Mouse (Mus musculus) retina, embryonic 14.5 days (tissue): ENCODE data around the gene Sema3e.

ENCODE experiments used
- DNase-seq: peaks from one replicate; pipeline ENCODE4 v3.0.0-alpha.2; 2015; ENCODE audit warnings: low spot score

The Sema3e gene

DNA sequence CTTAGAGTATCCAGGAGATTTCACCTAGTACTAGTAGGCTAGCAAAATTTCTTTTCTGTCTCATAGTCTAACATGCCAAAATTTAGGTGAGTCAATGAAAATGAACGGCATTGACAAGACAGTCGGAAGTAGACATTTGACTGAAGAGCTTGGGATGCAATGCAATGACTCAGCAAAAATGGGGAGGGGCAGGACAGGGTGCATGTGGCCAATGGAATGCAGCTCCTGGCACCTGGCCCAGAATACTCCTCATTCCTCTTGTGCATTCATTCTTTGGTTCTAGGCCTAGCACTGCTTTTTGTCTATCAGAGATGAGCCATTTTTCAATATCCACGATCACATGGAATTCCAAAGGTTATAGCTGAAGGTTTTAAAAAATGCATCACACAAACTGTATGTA is 48.1 kb downstream of the Sema3e start:
- DNase-seq = no peak

DNA sequence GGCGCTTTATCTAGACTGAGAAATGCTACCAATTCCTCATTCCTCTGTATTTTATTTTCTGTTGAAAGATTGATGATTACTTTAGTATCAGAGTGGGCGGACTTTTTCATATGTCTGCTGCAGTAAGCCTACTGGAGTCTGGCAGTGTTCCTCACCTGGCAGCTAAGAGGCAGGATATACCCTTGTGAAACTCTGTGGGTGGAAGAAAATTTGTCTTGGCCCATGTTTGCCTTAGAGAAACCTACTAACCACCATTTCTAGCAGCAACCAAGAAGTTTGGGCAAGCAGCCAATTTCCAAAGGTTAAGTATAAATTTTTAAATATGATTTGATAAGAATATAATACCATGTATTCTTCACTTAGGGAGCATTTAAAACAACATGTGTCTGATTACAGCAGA is 63.0 kb downstream of the Sema3e start:
- no peak for DNase-seq

DNA sequence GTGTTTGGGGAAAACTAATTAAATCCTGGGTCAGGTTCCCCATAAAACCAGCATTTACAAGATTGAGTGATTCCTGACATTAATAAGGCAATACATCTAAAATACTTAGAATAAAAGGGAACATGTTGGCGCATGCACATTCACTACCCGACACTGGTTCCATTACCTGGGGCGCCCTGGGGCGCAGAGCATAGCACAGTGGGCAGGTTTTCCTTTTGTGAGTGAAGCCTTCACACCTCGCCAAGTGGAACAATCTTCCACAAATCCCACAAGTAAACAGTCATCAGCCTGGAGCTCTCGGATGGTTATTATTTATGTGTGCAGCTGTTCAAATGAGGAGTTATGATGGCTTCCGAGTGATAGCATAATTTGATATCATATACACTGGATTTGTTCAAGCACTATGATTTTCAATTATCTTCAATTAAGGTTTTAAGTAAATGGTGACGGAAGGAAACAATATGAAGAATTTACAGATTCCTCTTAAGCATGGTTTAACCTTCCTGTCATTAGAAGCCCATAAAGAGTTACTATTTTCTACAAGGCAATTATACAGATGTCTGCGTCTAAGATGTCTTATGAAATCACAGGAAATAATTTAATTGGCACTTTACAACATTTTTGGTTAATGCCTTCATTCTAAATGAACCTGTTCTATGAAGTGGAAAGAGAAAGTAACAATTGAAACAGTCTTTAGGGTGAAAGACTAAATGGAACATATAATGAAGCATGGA is 65.0 kb downstream of the Sema3e start:
- no peak for DNase-seq

DNA sequence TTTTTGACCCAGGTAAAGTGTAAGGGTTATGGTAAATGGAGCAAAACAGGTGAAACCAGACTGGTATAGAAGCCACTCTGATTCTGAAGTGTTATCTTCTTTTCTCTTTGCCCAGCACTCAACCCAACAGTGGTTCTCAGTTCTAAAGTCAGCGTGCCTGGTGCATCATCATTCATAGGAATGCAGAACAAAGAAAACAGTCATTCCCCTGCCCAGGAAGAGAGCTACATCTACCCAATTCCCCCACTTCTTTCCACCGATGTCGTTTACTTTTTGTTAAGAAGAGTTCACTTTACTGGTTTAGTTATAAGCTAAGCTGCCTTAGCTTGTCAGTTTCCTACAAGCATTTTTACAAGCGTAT is 65.5 kb downstream of the Sema3e start:
- DNase-seq = no peak

DNA sequence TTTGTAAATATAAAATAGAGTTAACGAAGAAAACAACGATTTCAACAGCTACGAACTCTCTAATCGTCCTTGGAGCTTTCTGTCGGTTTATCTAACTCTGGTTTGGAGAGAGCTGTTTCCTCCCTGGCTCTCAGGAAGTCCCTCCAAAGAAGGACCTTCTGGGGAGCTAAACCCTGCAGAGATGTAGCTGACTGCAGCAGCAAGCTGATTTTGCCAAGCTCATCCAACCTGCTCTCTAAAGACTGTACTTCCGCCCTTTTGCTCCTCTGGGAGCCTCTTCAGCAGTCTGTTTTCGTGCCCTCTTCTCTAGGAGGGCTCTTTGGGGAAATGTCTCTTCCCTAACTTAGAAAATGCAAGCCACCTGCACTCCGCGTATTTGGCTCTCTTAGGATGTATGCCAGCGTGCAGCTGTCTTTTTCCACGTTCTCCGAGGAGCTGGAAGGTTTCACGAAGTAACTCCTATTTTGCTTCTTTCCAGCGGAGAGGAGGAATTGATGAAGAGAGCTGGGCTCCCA is 67.2 kb downstream of the Sema3e start:
- DNase-seq = no peak

DNA sequence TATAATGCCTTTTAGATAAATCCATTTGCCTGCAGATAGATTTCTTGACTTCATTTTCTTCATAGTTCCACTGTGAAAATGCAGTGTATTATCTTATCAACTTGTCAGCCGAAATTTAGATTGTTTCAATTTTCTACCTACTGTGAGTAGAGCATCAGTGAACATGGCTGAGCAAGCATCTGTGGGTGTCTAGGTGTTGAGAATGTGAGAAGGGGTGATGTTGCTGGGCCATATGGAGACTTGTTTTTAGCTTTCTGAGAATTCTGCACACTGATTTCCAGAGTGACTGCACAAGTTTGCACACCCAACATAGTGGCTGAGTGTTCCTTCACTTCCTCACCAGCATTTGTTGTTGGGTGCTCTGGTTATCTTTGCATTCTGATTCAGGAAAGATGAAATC is 71.1 kb downstream of the Sema3e start:
- DNase-seq = no peak

DNA sequence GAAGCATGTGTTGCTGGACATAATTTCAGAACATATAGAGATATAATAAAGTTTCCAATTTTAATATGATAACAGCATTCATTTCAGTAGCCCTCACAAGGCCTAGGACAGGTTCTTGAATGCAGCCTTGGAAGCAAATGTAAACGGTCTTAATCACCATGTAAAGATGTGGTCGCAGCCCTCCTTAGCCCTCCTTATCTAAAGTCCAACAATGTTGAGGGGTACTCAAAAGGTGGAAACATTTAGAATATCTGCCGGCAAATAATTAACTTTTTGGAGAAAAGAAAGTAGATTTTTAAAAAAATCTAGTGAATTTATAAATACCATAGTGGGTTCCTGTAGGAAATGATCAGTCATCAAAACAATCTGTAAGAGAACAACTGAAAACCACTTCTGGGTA is 73.6 kb downstream of the Sema3e start:
- DNase-seq = no peak

DNA sequence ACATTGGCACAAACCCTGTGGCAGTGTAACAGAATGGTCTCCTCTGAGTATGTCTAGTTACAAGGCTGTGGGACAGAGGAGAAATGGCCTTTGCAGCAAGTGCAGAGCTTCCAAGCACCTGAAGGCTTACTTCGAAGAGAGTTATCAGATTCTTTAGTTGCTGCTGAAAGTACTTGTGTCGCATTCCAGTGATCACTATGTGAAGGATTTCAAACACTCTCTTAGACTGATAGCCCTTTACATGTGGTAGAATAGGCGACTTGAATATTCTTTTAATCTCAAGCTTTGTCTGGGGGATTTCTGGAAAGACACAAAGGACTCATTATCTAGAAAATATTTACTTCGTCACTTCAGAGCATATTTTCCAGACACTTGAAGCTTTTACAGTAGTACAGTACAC is 82.3 kb downstream of the Sema3e start:
- DNase-seq = no peak

DNA sequence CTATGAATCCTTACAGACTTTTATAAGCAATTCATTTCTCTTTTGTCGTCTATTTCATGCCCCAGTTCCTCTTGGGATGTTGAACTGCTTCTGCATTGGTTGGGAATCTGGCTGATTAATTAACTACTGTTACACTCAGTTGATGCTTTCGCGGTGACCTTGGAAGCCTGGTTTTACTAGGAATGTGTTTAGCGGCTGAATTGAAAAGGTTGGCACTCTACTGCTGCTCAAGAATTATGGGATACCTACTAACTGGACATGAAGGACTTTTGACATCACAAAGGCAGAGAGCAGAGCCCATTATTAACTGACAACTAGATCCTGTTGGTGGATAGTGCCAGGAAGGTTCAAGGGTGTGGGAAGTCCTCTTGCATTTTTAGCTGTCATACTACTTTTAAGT is 83.9 kb downstream of the Sema3e start:
- peak; percentile 22 for DNase-seq

DNA sequence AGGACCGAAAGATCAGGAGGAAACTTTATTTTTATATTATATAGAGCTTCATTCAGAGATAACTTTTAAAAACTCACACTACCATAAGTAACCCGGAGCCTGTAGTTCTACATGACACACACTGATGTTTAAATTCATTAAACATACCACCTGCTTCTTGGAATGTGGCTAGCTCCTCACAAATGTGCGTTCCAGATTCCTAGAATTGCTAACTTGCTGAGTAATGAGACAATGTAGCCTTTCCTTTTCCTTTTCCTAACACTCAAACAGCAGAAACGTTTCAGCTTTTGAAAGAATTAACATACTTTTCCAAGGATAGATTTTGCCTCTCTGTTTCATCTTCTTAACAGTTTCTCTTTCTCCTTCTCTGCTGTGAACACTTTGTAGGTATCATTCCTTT is 86.3 kb downstream of the Sema3e start:
- DNase-seq = no peak

DNA sequence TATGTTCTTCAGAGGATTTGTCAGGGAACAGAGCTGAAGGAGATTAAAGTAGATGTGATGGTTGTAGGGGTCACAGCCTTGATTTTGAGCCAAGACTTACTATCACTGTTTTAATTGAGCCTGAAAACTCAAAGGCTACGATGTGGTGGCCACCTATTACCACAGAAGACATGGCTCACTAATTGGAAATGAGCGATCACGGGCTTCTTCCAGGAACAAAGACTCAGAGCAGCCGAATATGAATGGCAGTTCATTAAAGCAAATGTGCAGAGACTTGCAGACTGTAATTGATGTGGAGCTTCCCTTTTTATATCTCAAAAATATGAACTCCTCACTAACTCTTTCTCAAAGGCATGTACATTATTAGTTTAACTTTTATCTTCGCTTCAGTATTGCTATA is 96.8 kb downstream of the Sema3e start:
- DNase-seq = peak; percentile 80

DNA sequence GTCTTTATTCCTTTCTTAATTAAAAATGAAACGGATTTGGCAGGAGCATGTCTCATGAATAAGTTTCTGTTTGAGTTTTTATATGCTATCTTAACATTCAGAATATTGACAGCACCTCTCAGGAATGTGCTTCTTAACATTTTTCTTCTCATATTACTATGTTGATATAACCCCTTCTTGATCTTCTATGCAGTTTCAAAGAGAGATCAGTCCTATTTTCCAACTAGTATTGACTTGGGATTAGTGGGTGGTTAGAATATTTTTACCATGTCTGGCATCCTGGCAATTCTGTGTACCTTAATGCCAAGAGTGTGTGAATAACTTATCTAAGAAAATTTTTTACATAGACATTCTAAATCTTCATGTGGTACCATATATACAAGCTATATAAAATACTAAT is 101.5 kb downstream of the Sema3e start:
- DNase-seq = no peak

DNA sequence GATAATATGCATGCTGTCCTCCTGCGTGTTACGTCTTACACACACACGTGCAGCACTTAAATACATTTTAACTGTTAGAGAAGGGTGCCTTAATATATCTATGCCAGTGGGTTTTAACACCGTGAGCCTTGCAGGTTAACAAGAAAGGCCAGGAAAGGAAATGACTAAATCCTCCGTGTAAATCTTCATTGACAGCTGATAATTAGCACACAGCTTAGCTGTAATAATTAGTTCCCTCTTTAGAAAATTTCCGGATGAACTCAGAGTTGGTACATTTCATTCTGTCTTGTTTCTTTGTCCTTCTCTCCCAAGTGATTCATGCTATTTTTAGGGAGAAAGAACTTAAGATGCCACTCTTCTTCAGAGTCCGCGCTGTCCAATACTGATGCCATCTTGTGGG is 110.9 kb downstream of the Sema3e start:
- DNase-seq = peak; percentile 22

DNA sequence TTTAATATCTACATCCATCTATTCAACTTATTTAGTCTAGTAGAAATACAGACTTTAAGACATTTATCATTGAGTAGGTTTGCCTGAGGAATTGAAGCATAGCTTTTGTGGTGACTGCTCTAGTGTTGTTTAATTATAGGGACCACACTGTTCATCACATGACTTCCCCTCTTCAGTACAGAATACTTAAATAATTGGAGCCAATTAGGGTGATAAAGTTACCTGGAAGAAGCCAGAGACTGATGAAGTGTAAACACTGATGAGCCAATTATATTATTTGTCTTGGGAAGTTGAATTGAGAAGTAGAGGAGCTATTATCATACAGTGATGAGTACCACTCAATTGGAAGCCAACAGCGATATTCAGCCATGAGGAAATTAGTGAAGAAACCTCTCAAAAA is 113.6 kb downstream of the Sema3e start:
- no peak for DNase-seq

DNA sequence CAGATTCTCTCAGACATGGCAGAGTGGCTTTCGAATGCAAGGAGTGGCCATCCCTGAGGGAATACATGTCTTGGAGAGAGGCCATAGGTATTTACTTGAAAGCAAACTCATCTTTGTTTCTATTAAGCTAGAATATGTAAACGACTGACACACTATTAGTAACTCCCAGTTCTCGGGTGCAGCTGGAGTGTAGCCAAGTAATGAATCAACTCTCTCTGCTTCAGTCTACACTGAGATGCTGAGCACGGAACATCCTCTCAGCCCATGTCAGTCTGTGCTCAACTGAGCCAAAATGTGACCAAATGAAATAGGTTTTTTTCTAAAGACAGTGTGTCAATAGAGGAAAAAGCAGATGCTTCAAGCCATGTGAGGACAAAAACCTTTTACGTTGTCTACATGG is 137.5 kb downstream of the Sema3e start:
- no peak for DNase-seq

DNA sequence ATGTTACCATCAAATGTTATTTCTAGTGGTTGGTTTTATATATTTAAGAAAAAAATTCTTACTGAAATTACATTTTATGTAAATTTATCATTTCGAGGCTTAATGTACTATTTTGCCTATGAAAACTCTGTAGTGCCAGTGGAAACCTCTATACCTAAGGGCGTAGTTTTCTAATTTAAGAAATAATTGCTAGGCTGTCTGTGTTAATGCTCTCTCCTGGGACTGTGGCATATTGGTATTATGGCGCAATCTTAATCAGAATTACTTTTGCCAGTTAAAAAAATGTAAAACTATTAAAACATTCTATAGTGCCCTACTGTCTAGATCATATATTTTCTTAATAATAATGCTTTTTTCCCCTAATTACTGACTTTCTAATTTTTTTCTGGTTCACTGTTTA is 138.2 kb downstream of the Sema3e start:
- DNase-seq = no peak

DNA sequence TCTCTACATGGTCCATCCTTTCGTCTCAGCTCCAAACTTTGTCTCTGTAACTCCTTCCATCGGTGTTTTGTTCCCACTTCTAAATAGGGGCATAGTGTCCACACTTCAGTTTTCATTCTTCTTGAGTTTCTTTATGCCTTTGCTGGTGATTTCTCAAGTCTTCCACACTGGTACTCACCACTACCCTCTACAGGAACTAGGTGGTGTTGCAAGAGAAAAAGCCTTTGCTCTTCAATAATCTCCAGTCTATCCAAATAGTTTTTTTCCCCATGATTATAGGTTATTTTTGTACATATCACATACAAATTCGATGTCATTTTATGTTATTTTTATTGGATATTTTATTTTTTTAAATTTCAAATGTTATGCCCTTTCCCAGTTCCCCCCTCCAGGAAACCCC is 142.7 kb downstream of the Sema3e start:
- DNase-seq = peak; percentile 21

DNA sequence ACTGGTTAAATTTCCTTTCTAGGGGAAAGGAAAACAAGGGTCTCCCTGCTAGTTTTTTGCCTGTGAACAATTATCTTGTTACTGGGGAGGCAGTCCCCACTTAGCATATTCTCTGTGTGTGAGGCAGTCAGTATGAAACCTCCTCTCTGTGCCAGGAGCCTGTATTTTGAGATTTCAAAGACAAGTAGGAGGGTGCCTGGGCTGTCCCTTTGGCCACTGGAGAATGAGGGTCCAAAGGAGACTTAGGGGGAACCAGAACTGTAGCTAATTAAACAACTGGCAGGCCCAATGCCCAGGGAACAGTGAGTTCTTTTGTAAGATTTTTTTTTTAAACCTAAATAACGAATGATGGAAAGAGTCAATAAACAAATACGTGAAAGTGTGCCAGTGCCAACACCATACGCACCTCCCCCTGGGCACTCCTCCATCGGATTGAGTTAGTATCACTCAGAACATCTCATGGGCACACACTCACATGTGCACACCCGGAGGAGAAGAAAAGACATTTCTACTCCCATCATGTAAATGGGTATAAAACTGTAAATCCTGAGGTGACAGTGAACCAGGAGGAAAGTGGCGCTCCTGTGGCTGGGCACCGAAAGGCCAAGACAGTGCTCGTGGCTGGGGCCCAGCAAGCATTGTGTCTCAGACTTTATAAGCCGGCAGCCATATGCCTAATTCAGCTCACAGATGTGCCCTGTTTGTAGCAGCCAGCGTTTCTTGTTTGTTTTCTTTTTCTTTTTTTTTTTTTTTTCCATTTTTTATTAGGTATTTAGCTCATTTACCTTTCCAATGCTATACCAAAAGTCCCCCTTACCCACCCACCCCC is 148.5 kb downstream of the Sema3e start:
- DNase-seq = no peak

DNA sequence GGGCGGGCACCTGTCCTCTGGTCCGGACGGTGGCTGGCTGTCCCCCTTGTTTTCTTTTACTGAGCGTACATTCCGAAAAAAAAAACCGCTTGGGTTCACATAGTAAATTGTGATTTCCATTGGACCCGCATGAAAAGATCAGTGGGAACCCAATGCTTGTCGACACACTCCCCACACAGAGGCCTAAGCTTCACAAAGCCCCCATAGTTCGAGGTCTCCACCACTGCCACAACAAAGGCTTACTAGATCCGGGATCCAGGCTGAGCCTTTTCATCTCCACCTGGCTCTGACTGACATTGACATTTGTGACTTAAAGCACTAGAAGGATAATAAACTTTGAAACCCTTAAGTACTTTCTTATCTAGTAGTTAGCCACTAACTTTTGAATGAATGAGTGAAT is 155.5 kb downstream of the Sema3e start:
- no peak for DNase-seq

DNA sequence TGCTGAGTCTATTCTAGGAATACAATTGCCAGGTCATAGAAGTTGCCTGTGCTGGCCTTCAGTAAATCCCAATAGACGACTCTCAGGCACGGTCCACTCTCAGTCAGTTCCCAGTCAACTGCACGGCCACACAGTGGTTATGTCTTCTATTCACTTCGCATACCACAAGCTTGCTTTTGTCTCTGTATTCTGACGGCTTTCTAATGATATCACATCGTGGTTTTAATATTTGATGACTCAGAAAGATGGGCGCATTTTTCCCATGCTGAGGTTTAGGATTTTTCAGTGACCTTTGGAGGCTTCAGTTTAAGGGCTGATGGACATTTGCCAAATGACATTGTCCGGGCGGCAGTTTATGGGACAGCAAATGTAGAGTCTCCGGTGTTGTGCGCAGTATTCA is 157.1 kb downstream of the Sema3e start:
- DNase-seq = no peak

DNA sequence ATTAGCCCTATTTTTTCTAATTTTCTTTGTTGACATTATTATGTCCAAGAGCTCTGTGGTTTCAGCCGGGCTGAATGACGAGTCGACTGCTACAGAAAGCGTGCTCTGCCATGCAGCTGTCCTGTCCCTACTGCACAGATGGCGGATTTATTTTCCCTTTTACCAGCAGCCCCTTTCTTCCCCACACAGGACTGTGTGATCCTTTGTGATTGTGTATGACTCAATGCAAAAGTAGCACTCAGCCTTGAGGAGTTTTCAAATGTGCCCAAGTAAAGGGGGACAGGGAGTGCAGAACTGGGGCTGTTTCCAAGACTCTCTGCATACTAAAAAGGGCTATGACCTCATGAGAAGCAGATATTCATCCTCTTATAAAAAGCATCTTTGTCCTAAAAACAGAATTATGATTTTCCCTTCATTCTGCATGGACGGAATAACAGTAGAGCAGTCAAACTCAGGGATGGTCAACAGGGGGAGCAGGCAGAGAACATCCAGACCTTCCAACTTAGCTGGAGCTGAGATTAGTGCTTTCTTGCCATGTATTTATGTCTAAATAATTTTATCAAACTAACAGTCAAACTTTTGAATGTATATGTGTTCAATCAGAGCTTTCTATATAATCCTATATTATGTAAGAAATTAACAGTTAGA is 170.2 kb downstream of the Sema3e start:
- DNase-seq = peak; percentile 9

DNA sequence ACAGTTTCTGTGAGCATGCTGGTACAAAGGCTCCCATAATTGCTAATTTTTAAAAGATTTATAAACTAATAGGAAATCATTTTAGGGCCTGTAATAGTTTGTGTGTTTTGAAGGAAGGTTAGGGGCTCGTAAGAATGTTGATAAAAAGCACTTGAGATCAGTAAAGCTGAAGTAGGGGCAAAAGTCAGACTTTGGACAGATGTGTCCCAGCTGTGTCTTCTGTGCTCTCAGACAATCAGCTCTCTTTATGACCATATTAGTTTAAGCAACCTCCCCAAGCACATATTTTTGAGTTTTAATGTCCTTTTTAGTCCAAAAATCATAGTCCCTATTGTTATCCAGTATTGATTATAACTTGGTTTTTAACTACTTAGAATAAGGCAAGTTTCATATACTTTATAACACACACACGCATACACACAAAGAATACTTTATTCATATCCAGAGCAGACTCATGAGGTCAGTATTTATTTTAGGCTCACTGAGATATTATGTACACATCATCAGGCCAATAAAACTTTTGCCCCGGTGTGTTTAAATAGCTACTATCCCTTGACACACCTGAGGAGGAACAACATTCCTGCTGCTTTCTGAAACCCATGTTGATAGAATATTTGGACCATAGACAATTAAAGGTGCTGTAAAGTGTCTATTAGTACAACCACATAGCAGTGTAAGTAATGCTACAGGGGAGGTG is 173.4 kb downstream of the Sema3e start:
- no peak for DNase-seq
